Mouse (Mus musculus): ENCODE measurements around the gene Lrrc52. TPM values are rescaled to one million over a fixed set of nuclear protein-coding genes. Genes with fewer than 3 reads are reported as not detected.
A peak's percentile ranks its signal among the peaks of the same experiment; 100 is the strongest.

Gene Lrrc52
- not detected in 2 replicates for polyA plus RNA-seq (2015; fragmentation: Nextera tagmentation; extraction: Ambion mirVana)

- Histone ChIP-seq H3K36me3 (ENCODE audit: control insufficient read depth, insufficient read depth) (no peaks in the 10 kb centered on the region), H3K4me1 (replicated peaks; ENCODE audit: control insufficient read depth, insufficient read depth, low read length) (peaks cover 8% of the 10 kb centered on the region), H3K9me3 (ENCODE audit: control insufficient read depth, low read length) (no peaks in the 10 kb centered on the region), H3K9ac (replicated peaks; ENCODE audit: low read depth, low read length) (no peak within 1 kb of the TSS), H3K4me2 (ENCODE audit: low read length) (no peak within 1 kb of the TSS), H3K27me3 (replicated peaks; ENCODE audit: control insufficient read depth, insufficient read depth, low read length) (no peaks in the 10 kb centered on the region), H3K27ac (ENCODE audit: low read length) (no peak within 1 kb of the TSS), H3K4me3 (replicated peaks; ENCODE audit: low read length) (no peak within 1 kb of the TSS)
- WGBS: 21% methylated on average over 9 of the region's 9 CpGs
- ATAC-seq: peak; percentile 92
Observed at GRCm38 (mm10) chr1:167466765-167467426, at the start of gene Lrrc52. Gene Lrrc52, minus strand, starts transcription at chr1:167466780.

- Histone ChIP-seq H3K4me3 (replicated peaks; ENCODE audit: low read length) (no peak overlapping the region), H3K36me3 (ENCODE audit: control insufficient read depth, insufficient read depth) (no peaks in the 10 kb centered on the region), H3K27me3 (replicated peaks; ENCODE audit: control insufficient read depth, insufficient read depth, low read length) (no peaks in the 10 kb centered on the region), H3K4me1 (replicated peaks; ENCODE audit: control insufficient read depth, insufficient read depth, low read length) (no peaks in the 10 kb centered on the region), H3K9me3 (ENCODE audit: control insufficient read depth, low read length) (no peaks in the 10 kb centered on the region), H3K9ac (replicated peaks; ENCODE audit: low read depth, low read length) (no peak overlapping the region), H3K27ac (ENCODE audit: low read length) (no peak overlapping the region), H3K4me2 (ENCODE audit: low read length) (no peak overlapping the region)
- 83% methylated on average over 9 of the region's 9 CpGs for WGBS
- no peak for ATAC-seq
Observed at GRCm38 (mm10) chr1:167511621-167512020, 45.0 kb upstream of the Lrrc52 start.

- 35% methylated on average over 7 of the region's 7 CpGs for WGBS
- no peaks in the 10 kb centered on the region for H3K9me3 ChIP-seq (ENCODE audit: control insufficient read depth, low read length)
- no peak overlapping the region for H3K4me3 ChIP-seq (replicated peaks; ENCODE audit: low read length)
- no peaks in the 10 kb centered on the region for H3K27me3 ChIP-seq (replicated peaks; ENCODE audit: control insufficient read depth, insufficient read depth, low read length)
- H3K4me2 ChIP-seq (ENCODE audit: low read length): no peak overlapping the region
- no peaks in the 10 kb centered on the region; the same call in 1 of the 2 replicates for H3K4me1 ChIP-seq (replicated peaks; ENCODE audit: control insufficient read depth, insufficient read depth, low read length)
- ATAC-seq: no peak
- no peak overlapping the region for H3K9ac ChIP-seq (replicated peaks; ENCODE audit: low read depth, low read length)
- no peaks in the 10 kb centered on the region for H3K36me3 ChIP-seq (ENCODE audit: control insufficient read depth, insufficient read depth)
- no peak overlapping the region for H3K27ac ChIP-seq (ENCODE audit: low read length)
Observed at GRCm38 (mm10) chr1:167506048-167506447, 39.5 kb upstream of the Lrrc52 start.

GRCm38 (mm10) chr1:167505427-167505826, 38.8 kb upstream of the Lrrc52 start:
- H3K4me2 ChIP-seq (ENCODE audit: low read length): no peak overlapping the region
- H3K27me3 ChIP-seq (replicated peaks; ENCODE audit: control insufficient read depth, insufficient read depth, low read length): no peaks in the 10 kb centered on the region
- no peaks in the 10 kb centered on the region for H3K36me3 ChIP-seq (ENCODE audit: control insufficient read depth, insufficient read depth)
- H3K9ac ChIP-seq (replicated peaks; ENCODE audit: low read depth, low read length): no peak overlapping the region
- no peaks in the 10 kb centered on the region; the same call in none of the 2 replicates for H3K4me1 ChIP-seq (replicated peaks; ENCODE audit: control insufficient read depth, insufficient read depth, low read length)
- H3K9me3 ChIP-seq (ENCODE audit: control insufficient read depth, low read length): no peaks in the 10 kb centered on the region
- no peak for ATAC-seq
- 0 out of 2 replicates have a peak overlapping the region, but pooled peaks have one; percentile 18 for H3K27ac ChIP-seq (ENCODE audit: low read length)
- 89% methylated on average over 1 of the region's 1 CpGs for WGBS
- H3K4me3 ChIP-seq (replicated peaks; ENCODE audit: low read length): no peak overlapping the region

- ATAC-seq: peak; percentile 52; the same call in 1 of the 2 replicates
- Histone ChIP-seq H3K9me3 (ENCODE audit: control insufficient read depth, low read length) (no peaks in the 10 kb centered on the region), H3K27me3 (replicated peaks; ENCODE audit: control insufficient read depth, insufficient read depth, low read length) (no peaks in the 10 kb centered on the region), H3K4me2 (ENCODE audit: low read length) (no peak overlapping the region), H3K4me3 (replicated peaks; ENCODE audit: low read length) (no peak overlapping the region), H3K9ac (replicated peaks; ENCODE audit: low read depth, low read length) (no peak overlapping the region), H3K36me3 (ENCODE audit: control insufficient read depth, insufficient read depth) (no peaks in the 10 kb centered on the region), H3K4me1 (replicated peaks; ENCODE audit: control insufficient read depth, insufficient read depth, low read length) (peaks cover 8% of the 10 kb centered on the region), H3K27ac (ENCODE audit: low read length) (peak overlapping the region; percentile 67)
- WGBS: 43% methylated on average over 12 of the region's 12 CpGs
Observed at GRCm38 (mm10) chr1:167499097-167499850, 32.7 kb upstream of the Lrrc52 start.

- Histone ChIP-seq H3K9me3 (ENCODE audit: control insufficient read depth, low read length) (no peaks in the 10 kb centered on the region), H3K4me2 (ENCODE audit: low read length) (peak overlapping the region; percentile 11; the same call in 1 of the 2 replicates), H3K27me3 (replicated peaks; ENCODE audit: control insufficient read depth, insufficient read depth, low read length) (no peaks in the 10 kb centered on the region), H3K27ac (ENCODE audit: low read length) (peak overlapping the region; percentile 67), H3K4me3 (replicated peaks; ENCODE audit: low read length) (no peak overlapping the region), H3K4me1 (replicated peaks; ENCODE audit: control insufficient read depth, insufficient read depth, low read length) (peaks cover 8% of the 10 kb centered on the region), H3K9ac (replicated peaks; ENCODE audit: low read depth, low read length) (no peak overlapping the region), H3K36me3 (ENCODE audit: control insufficient read depth, insufficient read depth) (no peaks in the 10 kb centered on the region)
- WGBS: 15% methylated on average over 10 of the region's 10 CpGs
- peak; percentile 75 for ATAC-seq
Observed at GRCm38 (mm10) chr1:167497991-167498390, 31.4 kb upstream of the Lrrc52 start.

GRCm38 (mm10) chr1:167497560-167497959, 31.0 kb upstream of the Lrrc52 start:
- H3K9me3 ChIP-seq (ENCODE audit: control insufficient read depth, low read length): no peaks in the 10 kb centered on the region
- 27% methylated on average over 3 of the region's 3 CpGs for WGBS
- H3K27ac ChIP-seq (ENCODE audit: low read length): peak overlapping the region; percentile 56
- H3K36me3 ChIP-seq (ENCODE audit: control insufficient read depth, insufficient read depth): no peaks in the 10 kb centered on the region
- H3K9ac ChIP-seq (replicated peaks; ENCODE audit: low read depth, low read length): no peak overlapping the region
- peaks cover 8% of the 10 kb centered on the region for H3K4me1 ChIP-seq (replicated peaks; ENCODE audit: control insufficient read depth, insufficient read depth, low read length)
- no peak overlapping the region for H3K4me2 ChIP-seq (ENCODE audit: low read length)
- no peaks in the 10 kb centered on the region for H3K27me3 ChIP-seq (replicated peaks; ENCODE audit: control insufficient read depth, insufficient read depth, low read length)
- ATAC-seq: 0 out of 2 replicates have a peak, but pooled peaks have one; percentile 29
- H3K4me3 ChIP-seq (replicated peaks; ENCODE audit: low read length): no peak overlapping the region

GRCm38 (mm10) chr1:167491501-167491900, 24.9 kb upstream of the Lrrc52 start:
- Histone ChIP-seq H3K9ac (replicated peaks; ENCODE audit: low read depth, low read length) (no peak overlapping the region), H3K4me2 (ENCODE audit: low read length) (no peak overlapping the region), H3K9me3 (ENCODE audit: control insufficient read depth, low read length) (no peaks in the 10 kb centered on the region), H3K4me3 (replicated peaks; ENCODE audit: low read length) (no peak overlapping the region), H3K27ac (ENCODE audit: low read length) (no peak overlapping the region), H3K27me3 (replicated peaks; ENCODE audit: control insufficient read depth, insufficient read depth, low read length) (no peaks in the 10 kb centered on the region), H3K36me3 (ENCODE audit: control insufficient read depth, insufficient read depth) (no peaks in the 10 kb centered on the region), H3K4me1 (replicated peaks; ENCODE audit: control insufficient read depth, insufficient read depth, low read length) (no peaks in the 10 kb centered on the region)
- no peak for ATAC-seq
- WGBS: 88% methylated on average over 7 of the region's 7 CpGs

- ATAC-seq: no peak
- Histone ChIP-seq H3K4me1 (replicated peaks; ENCODE audit: control insufficient read depth, insufficient read depth, low read length) (no peaks in the 10 kb centered on the region), H3K9ac (replicated peaks; ENCODE audit: low read depth, low read length) (no peak overlapping the region), H3K27me3 (replicated peaks; ENCODE audit: control insufficient read depth, insufficient read depth, low read length) (no peaks in the 10 kb centered on the region), H3K4me2 (ENCODE audit: low read length) (no peak overlapping the region), H3K27ac (ENCODE audit: low read length) (no peak overlapping the region), H3K4me3 (replicated peaks; ENCODE audit: low read length) (no peak overlapping the region), H3K36me3 (ENCODE audit: control insufficient read depth, insufficient read depth) (no peaks in the 10 kb centered on the region), H3K9me3 (ENCODE audit: control insufficient read depth, low read length) (no peaks in the 10 kb centered on the region)
- WGBS: 91% methylated on average over 5 of the region's 5 CpGs
Observed at GRCm38 (mm10) chr1:167487933-167488332, 21.4 kb upstream of the Lrrc52 start.
